Mouse (Mus musculus) spleen, adult 18-20 months (tissue): Measurements from ENCODE around the gene Esrrb.

Experiments used
- DNase-seq, 2 experiments: peaks; one replicate each; pipeline ENCODE4 v3.0.0; 2022; ENCODE audit warnings: mixed read lengths in 2 of 2

Gene Esrrb

GRCm38 (mm10) chr12:86360696-86361631 lies at the start of gene Esrrb:
Gene Esrrb, plus strand, starts transcription at chr12:86361117.
- DNase-seq, result no peak

DNA sequence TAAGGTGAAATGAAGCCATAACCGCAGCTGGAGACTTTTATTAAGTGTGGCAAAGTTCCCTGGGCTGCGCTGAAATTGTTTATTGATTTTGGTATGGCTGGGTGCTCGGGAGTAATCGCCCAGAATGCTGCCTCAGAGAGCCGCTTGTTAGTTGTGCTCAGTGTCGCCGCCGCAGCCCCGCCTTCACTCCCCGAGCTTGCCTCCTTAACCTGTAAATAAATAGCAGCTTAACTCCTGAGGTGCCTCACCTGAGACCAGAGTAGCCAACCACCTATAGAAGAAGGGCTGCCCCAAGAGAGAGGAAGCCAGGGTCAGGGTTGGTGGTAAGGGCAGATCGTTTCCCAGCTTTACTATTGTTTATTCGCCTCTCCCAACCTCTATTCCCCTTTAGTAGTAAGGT lies 40.3 kb upstream of the Esrrb start:
- no peak for DNase-seq

GRCm38 (mm10) chr12:86324297-86324696 lies 36.6 kb upstream of the Esrrb start:
- DNase-seq, result no peak

DNA sequence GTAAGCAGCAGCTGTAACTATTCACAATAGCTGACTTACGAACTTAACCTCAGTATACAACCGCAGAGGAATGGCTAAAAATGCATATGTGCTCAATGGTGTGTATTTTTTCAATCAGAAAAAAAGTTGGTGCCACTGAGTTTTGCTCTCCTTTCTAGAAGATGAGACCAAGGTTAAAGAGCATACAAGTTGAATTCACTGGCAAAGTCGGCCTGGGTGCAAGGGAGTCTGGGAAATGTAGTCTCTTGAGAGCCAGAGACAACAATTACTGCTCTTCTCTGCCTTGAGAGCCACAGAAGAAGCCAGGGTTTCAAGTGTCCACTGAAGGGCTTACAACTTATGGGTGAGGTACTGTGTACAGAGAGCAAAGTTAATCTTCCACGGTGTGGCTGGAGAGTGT lies 31.1 kb upstream of the Esrrb start:
- DNase-seq, result no peak

- no peak for DNase-seq
Observed at GRCm38 (mm10) chr12:86330684-86331083, 30.2 kb upstream of the Esrrb start.

GRCm38 (mm10) chr12:86331248-86331647 lies 29.7 kb upstream of the Esrrb start:
- no peak for DNase-seq

- DNase-seq, result no peak
Observed at GRCm38 (mm10) chr12:86336209-86336608, 24.7 kb upstream of the Esrrb start.

- DNase-seq, result no peak
Observed at GRCm38 (mm10) chr12:86336887-86337286, 24.0 kb upstream of the Esrrb start.

GRCm38 (mm10) chr12:86349477-86349876 lies 11.4 kb upstream of the Esrrb start:
- DNase-seq, result no peak

GRCm38 (mm10) chr12:86359406-86359805 lies 1.5 kb upstream of the Esrrb start:
- DNase-seq, result no peak

- no peak for DNase-seq
Observed at GRCm38 (mm10) chr12:86359873-86360272, 1.0 kb upstream of the Esrrb start.

DNA sequence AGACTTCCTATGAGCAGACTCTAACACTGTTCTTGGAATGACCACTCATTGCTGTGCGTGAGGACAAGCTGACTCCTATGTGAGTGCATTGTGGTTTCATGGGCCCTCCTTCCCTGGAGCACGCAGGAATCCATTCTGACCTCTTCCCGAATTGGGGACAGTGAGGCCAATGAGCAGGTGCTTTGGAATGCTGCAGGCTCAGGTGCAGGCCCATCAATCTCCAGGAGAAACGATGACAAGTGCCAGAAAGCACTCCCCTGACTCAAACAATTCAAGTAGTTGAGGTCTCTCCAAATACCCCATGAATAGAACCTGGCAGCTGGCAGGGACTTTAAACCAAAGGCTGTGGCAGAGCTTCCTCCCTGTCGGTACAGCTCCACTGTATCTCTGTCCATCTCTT lies 3.4 kb downstream of the Esrrb start:
- DNase-seq, result no peak

- no peak for DNase-seq
Observed at GRCm38 (mm10) chr12:86364756-86365155, 3.8 kb downstream of the Esrrb start.

GRCm38 (mm10) chr12:86370611-86371383 lies 9.9 kb downstream of the Esrrb start:
- no peak for DNase-seq

GRCm38 (mm10) chr12:86374286-86374685 lies 13.4 kb downstream of the Esrrb start:
- DNase-seq, result no peak

DNA sequence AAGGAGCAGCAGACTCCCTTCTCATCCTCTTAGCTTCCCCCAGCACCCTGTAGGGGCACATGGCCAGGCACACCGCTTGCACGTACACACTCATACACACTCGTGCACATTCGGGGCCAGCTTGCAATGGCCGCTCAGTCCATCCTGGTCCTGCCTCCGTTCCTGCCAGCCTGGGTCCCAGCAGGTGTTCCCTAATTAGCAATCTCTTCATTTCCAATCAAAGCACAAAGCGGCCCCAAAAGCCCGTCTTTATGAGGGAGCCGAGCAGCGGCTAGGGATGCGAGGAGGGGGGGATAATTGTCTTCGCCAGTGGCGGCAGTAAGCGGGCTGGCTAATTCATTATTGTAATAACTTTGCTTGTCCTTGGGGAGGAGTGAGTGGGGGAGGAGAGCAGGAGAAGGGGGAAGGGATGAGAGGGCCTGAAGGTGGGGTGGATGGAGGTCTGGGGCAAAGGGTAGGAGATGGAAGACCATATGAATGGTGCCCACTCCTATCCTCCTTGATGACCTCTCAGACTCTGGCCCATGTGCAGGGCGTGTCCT lies 18.8 kb downstream of the Esrrb start:
- no peak for DNase-seq

DNA sequence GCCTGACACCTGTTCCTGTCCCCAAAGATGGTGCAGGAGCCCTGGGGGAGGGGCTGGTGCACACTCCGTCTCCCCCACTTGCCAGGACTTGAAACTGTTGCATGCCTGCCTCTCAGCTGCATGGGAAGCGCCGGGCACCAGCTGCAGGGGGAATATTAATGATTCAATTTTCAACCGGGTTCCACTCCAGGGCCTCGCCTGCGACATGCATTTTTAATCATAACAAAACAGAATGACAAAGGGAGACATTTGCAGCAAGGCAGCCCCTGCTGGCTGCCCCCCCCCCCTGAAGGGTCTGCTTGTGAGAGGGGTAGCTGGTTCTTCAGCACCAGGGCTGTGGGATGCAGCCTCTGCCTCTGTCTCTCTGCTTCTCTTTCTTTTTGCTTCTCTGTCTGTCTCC lies 22.9 kb downstream of the Esrrb start:
- no peak for DNase-seq

- DNase-seq, result no peak
Observed at GRCm38 (mm10) chr12:86387671-86388270, 26.9 kb downstream of the Esrrb start.

DNA sequence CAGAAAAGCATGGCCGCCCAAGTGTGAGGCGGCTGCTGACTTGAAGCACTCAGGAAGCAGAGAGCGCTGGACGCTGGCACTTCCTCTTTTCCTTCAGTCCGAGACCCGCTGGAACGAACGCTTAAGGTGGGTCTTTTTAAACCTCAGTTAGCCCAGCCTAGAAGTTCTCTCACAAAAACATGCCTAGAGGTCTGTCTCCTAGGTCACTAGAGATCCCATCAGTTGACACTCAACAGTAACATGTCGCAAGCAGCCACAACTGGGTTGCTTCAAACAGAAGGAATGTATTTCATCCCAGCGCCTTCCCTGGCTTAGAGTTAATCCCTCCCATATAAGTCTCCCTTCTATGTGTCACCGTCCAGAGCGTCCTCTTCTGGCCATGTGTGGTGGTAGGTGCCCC lies 33.9 kb downstream of the Esrrb start:
- DNase-seq, result no peak

DNA sequence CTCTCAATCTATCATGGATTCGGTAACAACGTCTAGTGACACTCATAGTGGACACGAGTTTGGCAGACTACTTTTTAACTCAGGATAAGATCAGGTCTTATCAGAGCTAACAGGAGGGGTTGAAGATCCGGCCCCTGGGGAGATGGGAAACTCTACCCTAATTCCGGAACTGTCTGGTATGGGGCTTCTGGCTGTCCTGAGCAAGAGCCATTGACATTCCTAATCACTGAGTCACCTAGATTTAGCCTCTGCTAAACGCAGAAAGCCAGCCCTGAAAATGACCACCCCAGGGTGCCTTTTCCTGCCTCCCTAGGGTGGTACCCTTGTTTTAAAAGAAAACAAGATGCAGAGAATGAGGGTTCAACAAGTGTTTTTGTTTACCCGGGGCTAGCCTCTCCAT lies 34.4 kb downstream of the Esrrb start:
- DNase-seq, result no peak

GRCm38 (mm10) chr12:86398762-86399161 lies 37.8 kb downstream of the Esrrb start:
- no peak for DNase-seq

- peak; percentile 27 to 67 for DNase-seq
Observed at GRCm38 (mm10) chr12:86402718-86403117, 41.8 kb downstream of the Esrrb start.

GRCm38 (mm10) chr12:86421490-86421904 lies 60.6 kb downstream of the Esrrb start:
- DNase-seq, result no peak
